ENCODE assay signal across 16 mouse cellular contexts in the genomic region with DNA sequence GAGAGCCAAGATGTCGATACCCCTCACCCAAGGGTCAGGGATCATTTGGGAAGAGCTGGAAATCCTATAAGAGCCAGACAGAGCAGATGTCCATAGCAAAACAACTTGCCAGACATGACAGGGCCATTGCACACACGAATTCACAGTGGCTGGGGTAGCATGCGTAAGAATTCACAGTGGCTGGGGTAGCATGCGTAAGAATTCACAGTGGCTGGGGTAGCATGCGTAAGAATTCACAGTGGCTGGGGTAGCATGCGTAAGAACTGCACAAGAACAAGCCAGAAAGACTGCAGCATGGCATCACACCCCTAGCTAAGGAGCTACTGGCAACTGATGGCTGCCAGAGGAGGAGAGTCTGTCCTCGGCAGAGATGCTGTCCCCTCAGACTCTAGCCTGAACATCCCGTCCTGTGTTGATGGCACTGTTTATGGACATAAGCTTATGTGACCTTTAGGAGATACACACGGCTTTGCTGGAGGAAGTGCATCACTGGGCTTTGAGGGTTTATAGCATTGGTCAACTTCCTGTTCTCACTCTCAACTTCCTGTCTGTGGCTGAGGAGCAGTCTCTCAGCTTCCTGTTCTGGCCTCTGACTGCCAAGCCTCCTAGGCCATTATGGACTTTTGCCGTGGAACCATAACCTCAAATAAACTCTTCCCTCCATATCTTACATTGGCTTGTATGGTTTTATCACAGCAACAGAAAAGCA. TPM values are rescaled to one million over a fixed set of nuclear protein-coding genes. Genes with fewer than 3 reads are reported as not detected.
A peak's percentile ranks its signal among the peaks of the same experiment; 100 is the strongest.
DNase-seq lines count a peak whose midpoint lies in the region; ATAC-seq and TF ChIP-seq lines count a peak whose summit lies in the region.
"Had no signal": no experiment of that assay in that cellular context is flagged by ENCODE, and none has a peak within 500 bp of the region (broad histone marks: within the 10 kb centered on the region; RNA-seq: fewer than 3 reads in every experiment).

No protein-coding gene starts in this region.

- H3K4me3 ChIP-seq in lung, postnatal 0 days (ENCODE audit: low read depth, low read length) = no peak overlapping the region
- H3K4me3 ChIP-seq in MEL (ENCODE audit: control insufficient read depth in 1 of 2, insufficient read depth in 1 of 2, low read depth in 2 of 2, low read length in 2 of 2) = no peak overlapping the region
- no peak overlapping the region for H3K4me3 ChIP-seq in macrophage (ENCODE audit: inconsistent target)
- H3K4me3 ChIP-seq in heart, embryonic 12.5 days = no peak overlapping the region
- H3K4me3 ChIP-seq: heart, embryonic 13.5 days; hindbrain, embryonic 10.5 days; limb, embryonic 15.5 days; myocyte had no signal

- peaks cover 5% of the 10 kb centered on the region; the same call in 1 of the 2 replicates for H3K4me1 ChIP-seq in lung, postnatal 0 days (ENCODE audit: insufficient read depth, low read depth, low read length)
- no peaks in the 10 kb centered on the region for H3K4me1 ChIP-seq in MEL (ENCODE audit: control insufficient read depth in 1 of 2, insufficient read depth in 2 of 2, low read length in 2 of 2)
- H3K4me1 ChIP-seq in heart, embryonic 12.5 days (replicated peaks) = peaks cover 37% of the 10 kb centered on the region

- ATAC-seq in lung, postnatal 0 days = peak; percentile 67
- ATAC-seq in heart, embryonic 12.5 days (ENCODE audit: insufficient number of reproducible peaks, low FRiP score) = no peak
- ATAC-seq: activated CD4-positive, CD25-positive, alpha-beta regulatory T cell, adult 4 months had no signal

- no peak for TF ChIP-seq RAD21 in MEL (IDR thresholded peaks at IDR 0.05; ENCODE audit: low read depth, low read length)

- 81% methylated on average over 10 of the region's 10 CpGs for WGBS in lung, postnatal 0 days
- WGBS in macrophage (ENCODE audit: missing documents) = 74% methylated on average over 10 of the region's 10 CpGs
- 82% methylated on average over 10 of the region's 10 CpGs for WGBS in heart, embryonic 12.5 days

- H3K79me2 ChIP-seq in MEL (ENCODE audit: control insufficient read depth, insufficient read depth, low read length, poor library complexity) = no peaks in the 10 kb centered on the region
- peaks cover 80% of the 10 kb centered on the region for H3K79me2 ChIP-seq in macrophage (ENCODE audit: inconsistent target)

- TF ChIP-seq POLR2A in MEL (IDR thresholded peaks at IDR 0.05; ENCODE audit: control insufficient read depth in 1 of 2, insufficient read depth in 1 of 2, low read depth in 1 of 2, low read length in 2 of 2, poor library complexity in 1 of 2) = no peak

- H3K4me2 ChIP-seq in lung, postnatal 0 days (replicated peaks; ENCODE audit: low read depth, low read length) = no peak overlapping the region
- H3K4me2 ChIP-seq in heart, embryonic 12.5 days = no peak overlapping the region
- H3K4me2 ChIP-seq: heart, embryonic 13.5 days; limb, embryonic 15.5 days had no signal

- no peaks in the 10 kb centered on the region for H3K9me3 ChIP-seq in lung, postnatal 0 days (ENCODE audit: low read length)
- no peaks in the 10 kb centered on the region for H3K9me3 ChIP-seq in MEL (replicated peaks; ENCODE audit: insufficient read depth, low read length)
- H3K9me3 ChIP-seq in heart, embryonic 12.5 days (replicated peaks) = no peaks in the 10 kb centered on the region
- H3K9me3 ChIP-seq: heart, embryonic 13.5 days; hindbrain, embryonic 10.5 days; limb, embryonic 15.5 days had no signal

- TF ChIP-seq CTCF in lung, postnatal 0 days (IDR thresholded peaks at IDR 0.05) = no peak
- TF ChIP-seq CTCF in MEL (IDR thresholded peaks at IDR 0.05 in 2 of 3, conservative IDR thresholded peaks at IDR 0.05 in 1 of 3; ENCODE audit: control insufficient read depth in 1 of 3, insufficient read depth in 1 of 3, low read depth in 2 of 3, low read length in 3 of 3, poor library complexity in 1 of 3, severe bottlenecking in 1 of 3) = no peak

- no peak overlapping the region for H3K27ac ChIP-seq in lung, postnatal 0 days (ENCODE audit: low read length)
- no peak overlapping the region for H3K27ac ChIP-seq in MEL (ENCODE audit: control insufficient read depth, low read depth, low read length)
- H3K27ac ChIP-seq in macrophage = peak overlapping the region; percentile 55
- no peak overlapping the region for H3K27ac ChIP-seq in heart, embryonic 12.5 days (ENCODE audit: poor library complexity, severe bottlenecking)
- H3K27ac ChIP-seq: heart, embryonic 13.5 days; hindbrain, embryonic 10.5 days; kidney, postnatal 0 days; limb, embryonic 15.5 days had no signal

- no peaks in the 10 kb centered on the region for H3K27me3 ChIP-seq in lung, postnatal 0 days (replicated peaks; ENCODE audit: insufficient read depth, low read length)
- no peaks in the 10 kb centered on the region for H3K27me3 ChIP-seq in MEL (ENCODE audit: control insufficient read depth in 1 of 2, insufficient read depth in 2 of 2, low read length in 2 of 2)
- no peaks in the 10 kb centered on the region for H3K27me3 ChIP-seq in splenic B cell, adult 2 months (ENCODE audit: control insufficient read depth, insufficient read depth, low read length, poor library complexity, severe bottlenecking)
- no peaks in the 10 kb centered on the region for H3K27me3 ChIP-seq in heart, embryonic 12.5 days (replicated peaks)
- H3K27me3 ChIP-seq: heart, embryonic 13.5 days; limb, embryonic 15.5 days had no signal

- no peaks in the 10 kb centered on the region for H3K36me3 ChIP-seq in lung, postnatal 0 days (ENCODE audit: insufficient read depth, low read length)
- H3K36me3 ChIP-seq in MEL (ENCODE audit: control insufficient read depth in 1 of 2, insufficient read depth in 2 of 2, low read length in 2 of 2) = 0 out of 4 replicates have a peak, but pooled peaks cover 0 to 2% of the 10 kb centered on the region in 2 experiments
- H3K36me3 ChIP-seq in macrophage (ENCODE audit: inconsistent target) = peaks cover 70% of the 10 kb centered on the region
- no peaks in the 10 kb centered on the region; the same call in 1 of the 2 replicates for H3K36me3 ChIP-seq in splenic B cell, adult 2 months (ENCODE audit: control insufficient read depth, insufficient read depth, low read length, poor library complexity, severe bottlenecking)
- no peaks in the 10 kb centered on the region for H3K36me3 ChIP-seq in heart, embryonic 12.5 days
- H3K36me3 ChIP-seq: hindbrain, embryonic 10.5 days; limb, embryonic 15.5 days had no signal

- TF ChIP-seq EP300 in lung, postnatal 0 days (IDR thresholded peaks at IDR 0.05) = peak; percentile 83
- TF ChIP-seq EP300 in MEL (IDR thresholded peaks at IDR 0.05; ENCODE audit: low read depth in 1 of 2, low read length in 2 of 2) = no peak

- DNase-seq in lung, postnatal 0 days (ENCODE audit: low spot score) = peak; percentile 79
- DNase-seq in lung, postnatal 14 days = no peak
- DNase-seq in MEL (ENCODE audit: low read depth, low spot score) = peak; percentile 40
- peak; percentile 51 for DNase-seq in splenic B cell, adult 2 months (ENCODE audit: low read depth, low spot score)
- no peak for DNase-seq in heart, postnatal 4 days
- DNase-seq: cerebellum, adult 11-12 months; gastrocnemius, postnatal 36 days; layer of hippocampus, adult 9-11 months had no signal

- no peak overlapping the region for H3K9ac ChIP-seq in lung, postnatal 0 days (replicated peaks; ENCODE audit: low read depth)
- no peak overlapping the region for H3K9ac ChIP-seq in MEL (ENCODE audit: control insufficient read depth, low read depth, low read length, poor library complexity, severe bottlenecking)
- H3K9ac ChIP-seq in heart, embryonic 12.5 days = no peak overlapping the region
- H3K9ac ChIP-seq: heart, embryonic 13.5 days; limb, embryonic 15.5 days had no signal

TF ChIP-seq in MEL, 35 proteins besides CTCF, POLR2A, EP300 and RAD21:
- no peak for TF ChIP-seq ZKSCAN1 (IDR thresholded peaks at IDR 0.05; ENCODE audit: low read depth, low read length)
- no peak for TF ChIP-seq RCOR1 (IDR thresholded peaks at IDR 0.05; ENCODE audit: low read depth, low read length)
- no peak for TF ChIP-seq BHLHE40 (IDR thresholded peaks at IDR 0.05; ENCODE audit: borderline replicate concordance, low read depth, low read length)
- no peak for TF ChIP-seq POLR2AphosphoS2 (IDR thresholded peaks at IDR 0.05; ENCODE audit: low read length)
- TF ChIP-seq SIN3A (IDR thresholded peaks at IDR 0.05; ENCODE audit: low read length) = no peak
- no peak for TF ChIP-seq HCFC1 (IDR thresholded peaks at IDR 0.05; ENCODE audit: low read depth, low read length)
- no peak for TF ChIP-seq GATA1 (IDR thresholded peaks at IDR 0.05; ENCODE audit: low read depth, low read length)
- no peak for TF ChIP-seq CHD1 (IDR thresholded peaks at IDR 0.05; ENCODE audit: low read depth, low read length)
- TF ChIP-seq ZNF384 (IDR thresholded peaks at IDR 0.05; ENCODE audit: low read depth, low read length) = no peak
- no peak for TF ChIP-seq UBTF (IDR thresholded peaks at IDR 0.05; ENCODE audit: borderline replicate concordance, insufficient read depth, low read depth, low read length)
- TF ChIP-seq NELFE (IDR thresholded peaks at IDR 0.05; ENCODE audit: low read depth, low read length) = no peak

RNA-seq across cellular contexts. Expression of a gene that starts 42.9 kb away (rescaled TPM):
- 13.6 and 17.7 TPM in 2 replicates for polyA plus RNA-seq in lung, postnatal 0 days (2015; fragmentation: Nextera tagmentation; extraction: Ambion mirVana)
- 2.2 and 2.9 TPM in 2 replicates for total RNA-seq in MEL (2012; rRNA removed)
- 10 to 100 TPM in 1 of 2 experiments, not detected in 1; 16.3 TPM for polyA plus RNA-seq in MEL (2012; ENCODE audit: insufficient read depth in 1 of 2, insufficient read length in 2 of 2, low read depth in 1 of 2, low replicate concordance in 2 of 2, missing spikeins in 1 of 2)
- total RNA-seq in macrophage (2018; cell fraction: chromatin; rRNA removed) = 10 to 100 TPM in 20 of 26 experiments, 1 to 10 TPM in 6; 5.2 to 46.0 (median 17.1) TPM
- 10 to 100 TPM; 20.5 to 62.6 (median 35.0) TPM for total RNA-seq in macrophage (2018; cell fraction: cytosol; rRNA removed)
- 10 to 100 TPM; 11.3 to 73.6 (median 34.3) TPM for total RNA-seq in macrophage (2018; cell fraction: nucleus; rRNA removed)
- 33.9 to 45.7 TPM (median 42.5 TPM) in 3 replicates for polyA plus RNA-seq in macrophage (2018)
- total RNA-seq in heart, postnatal 4 days (2021) = 10 to 100 TPM; 46.4 to 49.9 TPM
- 31.7 and 31.9 TPM in 2 replicates for polyA plus RNA-seq in heart, embryonic 12.5 days (2016; fragmentation: Nextera tagmentation; extraction: Ambion mirVana)

RNA-seq across cellular contexts. Expression of a gene that starts 59.7 kb away (rescaled TPM):
- 169 and 188 TPM in 2 replicates for polyA plus RNA-seq in lung, postnatal 0 days (2015; fragmentation: Nextera tagmentation; extraction: Ambion mirVana)
- 44.3 and 52.0 TPM in 2 replicates for total RNA-seq in MEL (2012; rRNA removed)
- polyA plus RNA-seq in MEL (2012; ENCODE audit: insufficient read depth in 1 of 2, insufficient read length in 2 of 2, low read depth in 1 of 2, low replicate concordance in 2 of 2, missing spikeins in 1 of 2) (10 to 100 TPM in 1 of 2 experiments, not detected in 1; 88.3 TPM), macrophage (2018) (45.6 to 78.8 TPM (median 65.1 TPM) in 3 replicates)
- total RNA-seq in macrophage (2018; cell fraction: chromatin; rRNA removed) = 10 to 100 TPM; 27.3 to 92.7 (median 58.7) TPM
- 10 to 100 TPM; 46.0 to 72.3 (median 63.0) TPM for total RNA-seq in macrophage (2018; cell fraction: cytosol; rRNA removed)
- 10 to 100 TPM; 29.6 to 94.1 (median 58.5) TPM for total RNA-seq in macrophage (2018; cell fraction: nucleus; rRNA removed)
- total RNA-seq in heart, postnatal 4 days (2021) = 100 to 1,000 TPM; 145 to 150 TPM
- 151 and 156 TPM in 2 replicates for polyA plus RNA-seq in heart, embryonic 12.5 days (2016; fragmentation: Nextera tagmentation; extraction: Ambion mirVana)

Comparison
In these comparisons a context has a peak if more than half of its experiments do, and no peak if none do; other contexts are left out.
1. DNase-seq: peak in lung, postnatal 0 days (single experiment), MEL (single experiment) and splenic B cell, adult 2 months (single experiment); none in lung, postnatal 14 days (single experiment) and heart, postnatal 4 days (single experiment).